Mouse (Mus musculus) MEL (cell line): ENCODE data around the gene Celf2.

Experiments
- CTCF ChIP-seq, 3 experiments: IDR thresholded peaks in 2 of 3; conservative IDR thresholded peaks in 1 of 3; 2 replicates each; pipeline ENCODE4 v1.5.1; 2011 to 2012; ENCODE audit warnings: low read length in 3 of 3, low read depth in 2 of 3, mild to moderate bottlenecking in 2 of 3, improper control_type of control experiment in 1 of 3, inconsistent platforms in 1 of 3, mixed read lengths in 1 of 3, moderate library complexity in 1 of 3; ENCODE audit not compliant: control insufficient read depth in 1 of 3, insufficient read depth in 1 of 3, poor library complexity in 1 of 3, severe bottlenecking in 1 of 3
- GATA1 ChIP-seq: IDR thresholded peaks from 2 replicates; pipeline ENCODE4 v1.6.1; 2011; ENCODE audit warnings: low read depth, low read length, improper control_type of control experiment
- POLR2A ChIP-seq, 2 experiments: IDR thresholded peaks; 2 replicates each; pipeline ENCODE4 v1.6.1; 2011 to 2012; ENCODE audit warnings: low read length in 2 of 2, mild to moderate bottlenecking in 2 of 2, control low read depth in 1 of 2, improper control_type of control experiment in 1 of 2, low read depth in 1 of 2, moderate library complexity in 1 of 2; ENCODE audit not compliant: control insufficient read depth in 1 of 2, insufficient read depth in 1 of 2, poor library complexity in 1 of 2
- POLR2AphosphoS2 ChIP-seq: IDR thresholded peaks from 2 replicates; pipeline ENCODE4 v1.6.1; 2011; ENCODE audit warnings: low read length, improper control_type of control experiment
- UBTF ChIP-seq: IDR thresholded peaks from 2 replicates; pipeline ENCODE4 v1.6.1; 2012; ENCODE audit warnings: low read depth, mild to moderate bottlenecking, inconsistent platforms, low read length, improper control_type of control experiment, moderate library complexity, borderline replicate concordance; ENCODE audit not compliant: insufficient read depth

DNA sequence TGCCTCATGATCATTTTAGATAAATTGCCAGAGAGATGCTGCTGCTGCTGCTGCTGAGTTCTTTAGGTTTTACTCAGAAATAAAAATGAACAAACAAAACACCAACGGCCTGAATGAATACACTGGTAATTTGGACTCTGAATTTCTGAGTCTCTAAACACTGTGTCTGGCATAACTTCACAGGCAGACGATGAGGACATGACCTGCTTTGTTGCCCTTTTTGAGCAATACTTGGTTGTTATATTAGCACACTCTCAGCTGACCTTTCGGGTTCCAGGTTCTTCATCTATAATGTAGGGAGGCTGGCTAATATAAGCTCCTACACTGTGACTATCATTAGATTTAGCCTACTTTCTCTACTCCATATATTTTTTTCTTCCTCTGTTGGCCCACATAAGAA is 863.0 kb downstream of the Celf2 start:
- TF ChIP-seq GATA1 (no peak), UBTF (no peak), POLR2A (IDR thresholded peaks at IDR 0.05; ENCODE audit: control insufficient read depth in 1 of 2, insufficient read depth in 1 of 2, low read depth in 1 of 2, low read length in 2 of 2, poor library complexity in 1 of 2) (no peak), POLR2AphosphoS2 (no peak), CTCF (IDR thresholded peaks at IDR 0.05 in 2 of 3, conservative IDR thresholded peaks at IDR 0.05 in 1 of 3; ENCODE audit: control insufficient read depth in 1 of 3, insufficient read depth in 1 of 3, low read depth in 2 of 3, low read length in 3 of 3, poor library complexity in 1 of 3, severe bottlenecking in 1 of 3) (no peak)
